Mouse (Mus musculus): ENCODE measurements around the gene Sdhaf2. TPM values are rescaled to one million over a fixed set of nuclear protein-coding genes. Genes with fewer than 3 reads are reported as not detected.

Sdhaf2 gene
- 105 TPM for polyA plus RNA-seq (2014; fragmentation: Illumina TruSeq; extraction: RNeasy Lipid Tissue Mini Kit (QIAGEN cat#74804); ENCODE audit: low read depth, low replicate concordance)

DNA sequence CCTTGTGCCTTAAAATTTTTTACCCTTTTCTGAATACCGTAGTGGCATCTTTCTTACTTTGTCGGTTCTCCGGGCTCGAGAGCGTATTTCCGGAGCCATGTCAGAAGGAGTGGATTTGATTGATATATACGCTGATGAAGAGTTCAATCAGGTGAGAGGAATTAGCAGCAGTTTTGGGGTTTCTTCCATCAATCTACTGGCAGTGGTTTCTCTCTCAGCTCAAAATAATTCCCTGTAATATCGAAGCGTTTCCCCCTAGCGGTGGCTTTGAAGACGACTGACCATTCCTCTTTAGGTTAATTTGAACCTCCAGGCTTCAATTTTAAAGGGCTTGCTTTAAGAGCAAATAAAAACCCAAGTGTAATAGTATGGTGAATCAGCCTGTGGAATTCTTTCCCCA, at the start of gene Sdhaf2:
Gene Sdhaf2, minus strand, starts transcription at position 233 of the 400 bp plus-strand sequence.

DNA sequence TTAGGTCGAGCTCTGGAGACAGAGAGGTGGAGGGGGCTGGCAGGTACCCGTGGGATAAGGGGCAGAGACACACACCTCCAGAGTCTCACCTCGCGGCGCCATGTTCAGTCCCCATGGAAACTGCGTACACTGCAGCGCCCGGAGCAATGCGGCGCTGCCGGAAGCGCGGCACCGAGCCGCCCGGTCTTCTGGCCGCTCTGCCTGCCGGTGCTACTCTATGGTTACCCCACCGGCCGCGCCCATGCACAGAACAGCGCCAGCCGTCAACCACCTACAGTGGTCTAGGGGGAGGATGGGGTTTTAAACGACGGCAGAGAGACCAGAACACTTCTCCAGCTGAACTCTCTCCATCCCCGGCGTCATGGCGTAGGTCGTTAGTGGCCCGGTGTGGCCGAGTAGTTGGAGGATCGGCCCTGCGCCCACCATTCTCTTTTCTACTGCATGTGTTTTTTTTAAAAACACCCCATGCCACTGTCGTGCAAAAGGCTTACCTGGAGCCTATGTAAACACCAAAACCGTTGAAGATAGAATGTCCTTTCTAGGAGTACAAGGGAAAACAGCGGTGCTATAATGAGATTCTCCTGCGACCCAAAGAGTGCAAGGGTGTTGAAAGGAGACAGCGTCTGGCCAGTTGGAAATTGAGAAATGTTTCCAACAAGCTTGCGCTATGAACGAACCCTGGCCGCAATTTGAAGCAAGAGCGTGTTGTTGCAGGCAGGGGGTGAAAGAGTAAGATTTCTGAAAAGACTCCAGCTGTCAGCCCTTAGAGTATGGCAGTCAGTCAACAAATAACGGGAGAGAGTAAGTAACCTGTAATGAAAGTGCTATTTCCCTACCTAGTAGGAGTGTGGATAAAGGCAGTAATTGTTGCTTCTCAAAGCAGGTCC, 29.9 kb upstream of the Sdhaf2 start, which contains the start of gene Tmem216:
Gene Tmem216, minus strand, starts transcription at position 615 of the 887 bp plus-strand sequence.

DNA sequence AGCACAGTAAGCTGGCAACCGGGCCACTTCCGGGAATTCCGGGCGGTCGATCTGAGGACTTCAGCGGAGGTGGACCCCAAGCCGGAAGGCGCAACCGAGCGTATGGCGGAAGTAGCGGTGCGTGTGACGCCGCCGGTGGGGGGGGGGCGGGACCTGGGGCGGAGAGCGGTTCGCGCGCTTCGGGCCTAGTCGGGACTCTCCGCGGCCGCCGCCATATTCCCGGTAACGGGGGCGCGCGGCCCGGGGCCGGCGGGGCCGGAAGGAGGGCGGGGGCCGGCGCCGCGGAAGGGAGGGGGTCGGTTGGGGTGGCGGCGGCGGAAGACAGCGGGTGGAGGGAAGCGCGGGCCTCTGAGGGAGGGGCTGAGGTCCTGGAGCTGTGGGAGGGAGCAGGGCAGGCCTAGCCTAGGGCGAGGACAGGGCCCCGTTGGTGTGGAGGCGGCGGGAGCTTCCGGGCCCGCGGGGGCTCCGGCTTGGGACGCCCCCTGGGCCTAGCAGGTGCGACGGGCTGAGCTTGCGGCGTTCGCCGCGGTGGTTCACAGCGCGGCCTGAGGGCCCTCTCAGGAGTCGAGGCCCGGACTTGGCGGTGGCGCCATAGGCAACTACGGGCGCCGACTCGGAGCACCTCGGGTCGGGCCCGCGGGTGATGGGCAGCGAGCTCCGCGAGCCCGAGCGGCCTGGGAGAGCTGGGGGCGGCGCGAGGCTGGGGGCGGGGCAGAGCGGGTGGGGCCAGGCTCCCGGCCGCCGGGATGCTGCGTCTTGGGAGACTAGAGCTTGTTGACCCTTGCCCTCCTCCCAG, 638 bp downstream of the Sdhaf2 start, which contains the start of gene Cpsf7:
Gene Cpsf7, plus strand, starts transcription at position 161 of the 796 bp plus-strand sequence.

DNA sequence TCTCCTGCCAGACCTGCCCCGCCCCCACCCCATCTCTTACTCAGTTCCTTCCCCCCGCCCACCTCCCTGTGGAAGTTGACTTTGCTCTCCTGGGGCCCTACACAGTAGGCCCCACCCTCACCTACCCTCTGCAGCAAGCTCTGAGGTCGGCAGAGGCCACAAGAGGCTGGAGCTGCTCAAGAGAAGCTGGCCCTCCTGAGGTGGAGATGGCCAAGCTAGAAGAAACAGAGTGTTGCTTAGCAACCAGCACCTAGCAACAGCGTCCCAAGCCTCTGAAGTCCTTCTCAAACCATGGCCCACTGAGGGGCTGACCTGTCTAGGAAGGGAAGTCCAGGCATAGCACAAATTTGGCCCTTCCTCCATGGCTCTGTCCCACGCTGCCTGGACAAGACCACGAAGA, 43.2 kb downstream of the Sdhaf2 start, which contains the start of gene Ppp1r32:
Gene Ppp1r32, minus strand, starts transcription at position 226 of the 400 bp plus-strand sequence.

DNA sequence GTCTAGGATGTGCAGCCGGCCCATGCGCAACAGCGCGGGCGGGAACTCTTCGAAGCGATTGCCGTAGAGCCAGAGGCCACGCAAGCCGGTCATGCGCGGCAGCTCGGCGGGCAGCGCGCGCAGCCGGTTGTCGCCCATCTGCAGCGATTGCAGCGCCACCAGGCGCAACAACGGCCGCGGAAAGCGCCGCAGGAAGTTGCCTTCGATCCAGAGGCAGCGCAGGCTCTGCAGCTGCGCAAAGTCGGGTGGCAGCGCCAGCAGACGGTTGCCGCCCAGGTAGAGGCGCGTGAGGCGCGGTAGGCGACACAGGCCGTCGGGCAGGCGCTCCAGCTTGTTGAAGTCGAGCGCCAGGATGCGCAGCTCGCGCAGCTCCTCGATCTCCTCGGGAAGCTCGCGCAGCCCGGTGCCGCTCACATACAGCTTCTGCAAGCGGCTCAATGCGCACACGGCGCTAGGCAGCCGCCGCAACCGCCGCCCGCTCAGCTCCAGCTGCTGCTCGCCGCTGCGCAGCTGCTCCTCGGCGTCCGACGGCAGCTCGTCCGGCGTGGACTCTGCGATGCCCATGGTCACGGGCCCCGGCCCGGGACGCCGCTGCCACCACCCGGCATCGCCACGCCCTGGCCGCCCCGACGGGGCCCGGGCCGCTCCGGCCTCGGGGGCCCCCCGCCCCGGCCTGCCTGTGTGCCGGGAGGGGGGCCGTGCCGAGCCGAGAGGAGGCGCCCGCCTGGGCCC, 69.0 kb downstream of the Sdhaf2 start, which contains the start of gene Lrrc10b:
Gene Lrrc10b, minus strand, starts transcription at position 722 of the 732 bp plus-strand sequence.

Other genes starting within 250 kb of the Sdhaf2 start
- gene Dagla, start 221.3 kb downstream of the Sdhaf2 start, polyA plus RNA-seq (2014; fragmentation: Illumina TruSeq; extraction: RNeasy Lipid Tissue Mini Kit (QIAGEN cat#74804); ENCODE audit: low read depth, low replicate concordance), result 0.17 TPM
- gene Syt7, start 137.1 kb downstream of the Sdhaf2 start, polyA plus RNA-seq (2014; fragmentation: Illumina TruSeq; extraction: RNeasy Lipid Tissue Mini Kit (QIAGEN cat#74804); ENCODE audit: low read depth, low replicate concordance), result 7.2 TPM
- 0.35 TPM for gene Lrrc10b, start 68.7 kb downstream of the Sdhaf2 start, polyA plus RNA-seq (2014; fragmentation: Illumina TruSeq; extraction: RNeasy Lipid Tissue Mini Kit (QIAGEN cat#74804); ENCODE audit: low read depth, low replicate concordance)
- not detected for gene Ppp1r32, start 43.2 kb downstream of the Sdhaf2 start, polyA plus RNA-seq (2014; fragmentation: Illumina TruSeq; extraction: RNeasy Lipid Tissue Mini Kit (QIAGEN cat#74804); ENCODE audit: low read depth, low replicate concordance)
- 61.8 TPM for gene Cpsf7, start 876 bp downstream of the Sdhaf2 start, polyA plus RNA-seq (2014; fragmentation: Illumina TruSeq; extraction: RNeasy Lipid Tissue Mini Kit (QIAGEN cat#74804); ENCODE audit: low read depth, low replicate concordance)
- 6.6 TPM for gene Tmem216, start 30.1 kb upstream of the Sdhaf2 start, polyA plus RNA-seq (2014; fragmentation: Illumina TruSeq; extraction: RNeasy Lipid Tissue Mini Kit (QIAGEN cat#74804); ENCODE audit: low read depth, low replicate concordance)
- 3.1 TPM for gene Cyb561a3, start 51.0 kb upstream of the Sdhaf2 start, polyA plus RNA-seq (2014; fragmentation: Illumina TruSeq; extraction: RNeasy Lipid Tissue Mini Kit (QIAGEN cat#74804); ENCODE audit: low read depth, low replicate concordance)
- 5.6 TPM for gene Tmem138, start 51.2 kb upstream of the Sdhaf2 start, polyA plus RNA-seq (2014; fragmentation: Illumina TruSeq; extraction: RNeasy Lipid Tissue Mini Kit (QIAGEN cat#74804); ENCODE audit: low read depth, low replicate concordance)
- gene Ddb1, start 79.2 kb upstream of the Sdhaf2 start, polyA plus RNA-seq (2014; fragmentation: Illumina TruSeq; extraction: RNeasy Lipid Tissue Mini Kit (QIAGEN cat#74804); ENCODE audit: low read depth, low replicate concordance), result 103 TPM
- gene Tkfc, start 79.5 kb upstream of the Sdhaf2 start, polyA plus RNA-seq (2014; fragmentation: Illumina TruSeq; extraction: RNeasy Lipid Tissue Mini Kit (QIAGEN cat#74804); ENCODE audit: low read depth, low replicate concordance), result 3.4 TPM
- not detected for gene Vwce, start 108.1 kb upstream of the Sdhaf2 start, polyA plus RNA-seq (2014; fragmentation: Illumina TruSeq; extraction: RNeasy Lipid Tissue Mini Kit (QIAGEN cat#74804); ENCODE audit: low read depth, low replicate concordance)
- gene Pga5, start 151.9 kb upstream of the Sdhaf2 start, polyA plus RNA-seq (2014; fragmentation: Illumina TruSeq; extraction: RNeasy Lipid Tissue Mini Kit (QIAGEN cat#74804); ENCODE audit: low read depth, low replicate concordance), result not detected
- 3.1 TPM for gene Vps37c, start 162.6 kb upstream of the Sdhaf2 start, polyA plus RNA-seq (2014; fragmentation: Illumina TruSeq; extraction: RNeasy Lipid Tissue Mini Kit (QIAGEN cat#74804); ENCODE audit: low read depth, low replicate concordance)
- gene Cd5, start 212.9 kb upstream of the Sdhaf2 start, polyA plus RNA-seq (2014; fragmentation: Illumina TruSeq; extraction: RNeasy Lipid Tissue Mini Kit (QIAGEN cat#74804); ENCODE audit: low read depth, low replicate concordance), result not detected

Measured in adrenal gland, adult 10 weeks (tissue).